ENCODE assay signal across 11 mouse cellular contexts in the genomic region with DNA sequence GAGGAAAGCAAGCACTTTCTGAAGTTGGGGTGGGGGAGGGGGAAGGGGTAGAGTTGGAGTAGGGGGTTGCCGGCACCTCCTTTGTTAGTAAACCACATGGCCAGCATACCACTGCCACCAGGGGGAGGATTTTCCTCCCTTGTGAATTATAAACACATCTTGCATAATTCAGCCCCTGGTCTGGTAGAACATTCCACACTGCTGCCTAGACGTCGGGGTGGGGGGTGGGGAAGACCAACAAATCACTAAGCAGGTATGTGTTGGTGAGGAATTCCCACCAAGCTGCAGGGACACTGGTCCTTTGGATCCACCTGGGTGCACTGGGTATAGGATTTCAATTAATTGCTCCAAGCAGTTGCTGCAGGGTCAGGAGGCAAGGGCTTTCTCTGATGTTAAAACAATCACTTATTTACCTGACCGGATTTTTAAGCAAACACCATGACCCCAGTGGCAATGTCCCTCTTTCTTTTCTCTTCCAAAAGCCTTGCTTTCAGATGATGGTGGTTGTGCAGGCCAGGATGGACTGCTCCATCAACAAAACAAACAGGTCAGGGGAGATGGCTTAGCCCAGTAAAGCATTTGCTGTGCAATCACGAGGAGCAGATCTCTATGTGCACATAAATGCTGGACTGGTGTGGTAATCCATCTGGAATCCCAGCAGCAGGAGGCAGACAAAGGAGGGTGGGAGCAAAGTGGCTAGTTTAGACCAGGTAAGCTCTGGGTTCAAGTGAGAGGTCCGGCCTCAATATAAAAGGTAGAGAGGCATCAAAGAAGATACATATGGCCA. TPM values are rescaled to one million over a fixed set of nuclear protein-coding genes. Genes with fewer than 3 reads are reported as not detected.
A peak's percentile ranks its signal among the peaks of the same experiment; 100 is the strongest.
DNase-seq lines count a peak whose midpoint lies in the region; ATAC-seq and TF ChIP-seq lines count a peak whose summit lies in the region.
"Had no signal": no experiment of that assay in that cellular context is flagged by ENCODE, and none has a peak within 500 bp of the region (broad histone marks: within the 10 kb centered on the region; RNA-seq: fewer than 3 reads in every experiment).

No protein-coding gene starts in this region.

- H3K4me3 ChIP-seq in forebrain, postnatal 0 days (ENCODE audit: low read depth, low read length) = no peak overlapping the region
- no peak overlapping the region for H3K4me3 ChIP-seq in forebrain, embryonic 15.5 days
- no peak overlapping the region for H3K4me3 ChIP-seq in ES-Bruce4 (ENCODE audit: low read depth, low read length)
- no peak overlapping the region for H3K4me3 ChIP-seq in kidney, adult 2 months (ENCODE audit: insufficient read depth, low read depth, low read length)
- no peak overlapping the region for H3K4me3 ChIP-seq in limb, embryonic 13.5 days
- H3K4me3 ChIP-seq: stomach, embryonic 15.5 days had no signal

- TF ChIP-seq CTCF in forebrain, postnatal 0 days (IDR thresholded peaks at IDR 0.05; ENCODE audit: low read depth) = 0 out of 2 replicates have a peak, but pooled peaks have one; percentile 3
- no peak for TF ChIP-seq CTCF in ES-Bruce4 (IDR thresholded peaks at IDR 0.05; ENCODE audit: low read depth, low read length)
- TF ChIP-seq CTCF in kidney, adult 2 months (conservative IDR thresholded peaks at IDR 0.05; ENCODE audit: insufficient read depth, insufficient read length, low read depth, low read length) = peak; percentile 22; the same call in 1 of the 2 replicates

- 42% methylated on average over 6 of the region's 6 CpGs for WGBS in forebrain, postnatal 0 days
- WGBS in forebrain, embryonic 15.5 days = 46% methylated on average over 6 of the region's 6 CpGs
- WGBS in kidney, adult 2 months = 20% methylated on average over 6 of the region's 6 CpGs
- 24% methylated on average over 6 of the region's 6 CpGs for WGBS in limb, embryonic 13.5 days

- DNase-seq in forebrain, postnatal 0 days = no peak
- DNase-seq in kidney, adult 2 months = peak; percentile 46
- DNase-seq in cerebellum, adult 9-10 months = no peak
- DNase-seq in cerebellum, adult 11 months = no peak
- no peak for DNase-seq in frontal cortex, adult 2 months (ENCODE audit: extremely low spot score in 1 of 2, low spot score in 1 of 2)

- TF ChIP-seq POLR2A in ES-Bruce4 (IDR thresholded peaks at IDR 0.05; ENCODE audit: insufficient read depth, low read length) = no peak
- no peak for TF ChIP-seq POLR2A in kidney, adult 2 months (IDR thresholded peaks at IDR 0.05; ENCODE audit: low read depth, low read length)

- H3K4me2 ChIP-seq in forebrain, postnatal 0 days (ENCODE audit: low read depth) = no peak overlapping the region
- H3K4me2 ChIP-seq in forebrain, embryonic 15.5 days (replicated peaks) = no peak overlapping the region
- no peak overlapping the region for H3K4me2 ChIP-seq in limb, embryonic 13.5 days (replicated peaks)
- H3K4me2 ChIP-seq: heart, embryonic 11.5 days; stomach, embryonic 15.5 days had no signal

- H3K9me3 ChIP-seq in forebrain, postnatal 0 days (ENCODE audit: low read length) = no peaks in the 10 kb centered on the region
- H3K9me3 ChIP-seq in forebrain, embryonic 15.5 days = no peaks in the 10 kb centered on the region
- H3K9me3 ChIP-seq in ES-Bruce4 (replicated peaks; ENCODE audit: control insufficient read depth, insufficient read depth, low read length, poor library complexity, severe bottlenecking) = no peaks in the 10 kb centered on the region
- no peaks in the 10 kb centered on the region for H3K9me3 ChIP-seq in limb, embryonic 13.5 days
- H3K9me3 ChIP-seq: stomach, embryonic 15.5 days had no signal

- no peak overlapping the region for H3K27ac ChIP-seq in forebrain, postnatal 0 days (ENCODE audit: low read depth, low read length)
- H3K27ac ChIP-seq in forebrain, embryonic 15.5 days (replicated peaks) = no peak overlapping the region
- H3K27ac ChIP-seq in ES-Bruce4 (ENCODE audit: insufficient read depth, low read length) = peak overlapping the region; percentile 41
- no peak overlapping the region; the same call in 1 of the 2 replicates for H3K27ac ChIP-seq in kidney, adult 2 months (ENCODE audit: insufficient read depth, low read depth, low read length)
- no peak overlapping the region for H3K27ac ChIP-seq in limb, embryonic 13.5 days
- H3K27ac ChIP-seq: stomach, embryonic 15.5 days had no signal

- peak; percentile 71 for TF ChIP-seq EP300 in ES-Bruce4 (IDR thresholded peaks at IDR 0.05; ENCODE audit: insufficient read depth, low read depth, low read length)

- no peak for ATAC-seq in forebrain, postnatal 0 days
- no peak for ATAC-seq in forebrain, embryonic 15.5 days (replicated peaks)
- 0 out of 2 replicates have a peak, but pooled peaks have one; percentile 51 for ATAC-seq in limb, embryonic 13.5 days (ENCODE audit: low FRiP score, low read depth)
- ATAC-seq: forebrain, embryonic 14.5 days had no signal

- no peaks in the 10 kb centered on the region for H3K27me3 ChIP-seq in forebrain, postnatal 0 days (ENCODE audit: insufficient read depth, low read length)
- H3K27me3 ChIP-seq in forebrain, embryonic 15.5 days = no peaks in the 10 kb centered on the region
- H3K27me3 ChIP-seq in ES-Bruce4 (ENCODE audit: control insufficient read depth, insufficient read depth, low read length, poor library complexity, severe bottlenecking) = no peaks in the 10 kb centered on the region
- H3K27me3 ChIP-seq in kidney, adult 2 months (replicated peaks; ENCODE audit: control insufficient read depth, insufficient read depth, low read length) = no peaks in the 10 kb centered on the region
- no peaks in the 10 kb centered on the region for H3K27me3 ChIP-seq in limb, embryonic 13.5 days
- H3K27me3 ChIP-seq: stomach, embryonic 15.5 days had no signal

- no peaks in the 10 kb centered on the region for H3K4me1 ChIP-seq in forebrain, postnatal 0 days (ENCODE audit: insufficient read depth)
- H3K4me1 ChIP-seq in forebrain, embryonic 15.5 days = no peaks in the 10 kb centered on the region
- H3K4me1 ChIP-seq in ES-Bruce4 (ENCODE audit: control insufficient read depth, insufficient read depth, low read length) = peaks cover 7% of the 10 kb centered on the region
- peaks cover 5% of the 10 kb centered on the region; the same call in 1 of the 2 replicates for H3K4me1 ChIP-seq in kidney, adult 2 months (ENCODE audit: control insufficient read depth, insufficient read depth, low read length)
- peaks cover 14% of the 10 kb centered on the region for H3K4me1 ChIP-seq in limb, embryonic 13.5 days
- H3K4me1 ChIP-seq: stomach, embryonic 15.5 days had no signal

- H3K9ac ChIP-seq in forebrain, postnatal 0 days = no peak overlapping the region
- no peak overlapping the region for H3K9ac ChIP-seq in forebrain, embryonic 15.5 days (replicated peaks)
- H3K9ac ChIP-seq in ES-Bruce4 (ENCODE audit: low read depth, poor library complexity, severe bottlenecking) = no peak overlapping the region
- H3K9ac ChIP-seq in limb, embryonic 13.5 days = no peak overlapping the region
- H3K9ac ChIP-seq: stomach, embryonic 15.5 days had no signal

- H3K36me3 ChIP-seq in forebrain, postnatal 0 days (ENCODE audit: insufficient read depth) = no peaks in the 10 kb centered on the region
- H3K36me3 ChIP-seq in forebrain, embryonic 15.5 days = no peaks in the 10 kb centered on the region
- H3K36me3 ChIP-seq in ES-Bruce4 (ENCODE audit: control insufficient read depth, insufficient read depth, low read length, poor library complexity, severe bottlenecking) = no peaks in the 10 kb centered on the region
- H3K36me3 ChIP-seq in kidney, adult 2 months (ENCODE audit: control insufficient read depth, insufficient read depth, low read length) = no peaks in the 10 kb centered on the region
- H3K36me3 ChIP-seq in limb, embryonic 13.5 days = no peaks in the 10 kb centered on the region
- H3K36me3 ChIP-seq: stomach, embryonic 15.5 days had no signal

RNA-seq across cellular contexts. Expression of gene Nifk, which starts 22.2 kb away (rescaled TPM):
- total RNA-seq in forebrain, postnatal 0 days (2014; rRNA removed) = 56.1 and 73.1 TPM in 2 replicates
- polyA plus RNA-seq in forebrain, postnatal 0 days (2015; fragmentation: Nextera tagmentation; extraction: Ambion mirVana) = 84.2 and 97.4 TPM in 2 replicates
- polyA plus RNA-seq in forebrain, embryonic 15.5 days (2015; fragmentation: Nextera tagmentation; extraction: Ambion mirVana) = 71.8 and 73.4 TPM in 2 replicates
- 99.7 and 110 TPM in 2 replicates for polyA plus RNA-seq in ES-Bruce4 (2011; ENCODE audit: insufficient read depth, insufficient read length, low read depth, missing spikeins)
- polyA plus RNA-seq in kidney, adult 2 months (2012; rRNA removed) = 5.4 and 8.2 TPM in 2 replicates
- 82.0 and 86.8 TPM in 2 replicates for polyA plus RNA-seq in limb, embryonic 13.5 days (2015; fragmentation: Nextera tagmentation; extraction: Ambion mirVana)
- 24.3 and 24.8 TPM in 2 replicates for polyA plus RNA-seq in frontal cortex, adult 2 months (2012; rRNA removed)

RNA-seq across cellular contexts. Expression of gene Tsn, which starts 32.3 kb away (rescaled TPM):
- total RNA-seq in forebrain, postnatal 0 days (2014; rRNA removed) = 119 and 222 TPM in 2 replicates
- 557 and 599 TPM in 2 replicates for polyA plus RNA-seq in forebrain, postnatal 0 days (2015; fragmentation: Nextera tagmentation; extraction: Ambion mirVana)
- polyA plus RNA-seq in forebrain, embryonic 15.5 days (2015; fragmentation: Nextera tagmentation; extraction: Ambion mirVana) = 499 and 509 TPM in 2 replicates
- 88.0 and 90.4 TPM in 2 replicates for polyA plus RNA-seq in ES-Bruce4 (2011; ENCODE audit: insufficient read depth, insufficient read length, low read depth, missing spikeins)
- polyA plus RNA-seq in kidney, adult 2 months (2012; rRNA removed) = 47.4 and 48.2 TPM in 2 replicates
- polyA plus RNA-seq in limb, embryonic 13.5 days (2015; fragmentation: Nextera tagmentation; extraction: Ambion mirVana) = 357 and 374 TPM in 2 replicates
- 78.2 and 85.2 TPM in 2 replicates for polyA plus RNA-seq in frontal cortex, adult 2 months (2012; rRNA removed)

RNA-seq across cellular contexts. Expression of gene Clasp1, which starts 45.0 kb away (rescaled TPM):
- 134 and 168 TPM in 2 replicates for total RNA-seq in forebrain, postnatal 0 days (2014; rRNA removed)
- 36.8 and 67.3 TPM in 2 replicates for polyA plus RNA-seq in forebrain, postnatal 0 days (2015; fragmentation: Nextera tagmentation; extraction: Ambion mirVana)
- 131 and 137 TPM in 2 replicates for polyA plus RNA-seq in forebrain, embryonic 15.5 days (2015; fragmentation: Nextera tagmentation; extraction: Ambion mirVana)
- polyA plus RNA-seq in ES-Bruce4 (2011; ENCODE audit: insufficient read depth, insufficient read length, low read depth, missing spikeins) = 72.3 and 81.0 TPM in 2 replicates
- 11.5 and 12.8 TPM in 2 replicates for polyA plus RNA-seq in kidney, adult 2 months (2012; rRNA removed)
- polyA plus RNA-seq in limb, embryonic 13.5 days (2015; fragmentation: Nextera tagmentation; extraction: Ambion mirVana) = 61.2 and 66.3 TPM in 2 replicates
- 68.3 and 68.8 TPM in 2 replicates for polyA plus RNA-seq in frontal cortex, adult 2 months (2012; rRNA removed)
